Mouse (Mus musculus) ES-E14 (cell line): ENCODE results near the gene Gbp8.
"Not testable (repeated sequence)": the region's sequence is repeated elsewhere in the genome, so short reads cannot be mapped to it uniquely, and the experiment has no call there.

Experiments
- CHD2 ChIP-seq: IDR thresholded peaks from 2 replicates; pipeline ENCODE4 v1.6.1; 2014; ENCODE audit warnings: mild to moderate bottlenecking, low read depth, low read length, inconsistent platforms
- HCFC1 ChIP-seq: IDR thresholded peaks from 2 replicates; pipeline ENCODE4 v1.6.1; 2012; ENCODE audit warnings: low read length, inconsistent platforms, borderline replicate concordance; ENCODE audit not compliant: insufficient read depth
- MAFK ChIP-seq: IDR thresholded peaks from 2 replicates; pipeline ENCODE4 v1.6.1; 2014; ENCODE audit warnings: mild to moderate bottlenecking, low read depth, low read length, inconsistent platforms; ENCODE audit not compliant: insufficient read depth
- ZC3H11A ChIP-seq: IDR thresholded peaks from 2 replicates; pipeline ENCODE4 v1.6.1; 2012; ENCODE audit warnings: low read depth, mild to moderate bottlenecking, inconsistent platforms, low read length, borderline replicate concordance
- ZNF384 ChIP-seq: IDR thresholded peaks from 2 replicates; pipeline ENCODE4 v1.6.1; 2012; ENCODE audit warnings: low read depth, low read length, inconsistent platforms

- not testable (repeated sequence) for TF ChIP-seq ZC3H11A, CHD2, HCFC1, ZNF384, MAFK
Measured at GRCm38 (mm10) chr5:105110271-105110852, 29.0 kb downstream of the Gbp8 start.
